Mouse (Mus musculus): ENCODE results near the gene Atp13a2. TPM values are rescaled to one million over a fixed set of nuclear protein-coding genes. Genes with fewer than 3 reads are reported as not detected.

The Atp13a2 gene
- polyA plus RNA-seq, 1 experiment from 2014 or later = 41.7 TPM

GRCm38 (mm10) chr4:141053138-141053537 lies 66.5 kb downstream of the Atp13a2 start:
- Histone ChIP-seq H3K4me1 (ENCODE audit: control insufficient read depth, insufficient read depth, low read length) (peaks cover 13% of the 10 kb centered on the region), H3K9ac (ENCODE audit: low read length) (peak overlapping the region; percentile 52; the same call in 1 of the 2 replicates), H3K9me3 (replicated peaks; ENCODE audit: control insufficient read depth, low read length) (no peaks in the 10 kb centered on the region), H3K4me2 (ENCODE audit: low read depth, low read length) (no peak overlapping the region), H3K27me3 (ENCODE audit: control insufficient read depth, insufficient read depth, low read length) (no peaks in the 10 kb centered on the region), H3K27ac (ENCODE audit: low read length) (no peak overlapping the region), H3K4me3 (replicated peaks; ENCODE audit: low read length) (no peak overlapping the region), H3K36me3 (ENCODE audit: control insufficient read depth, insufficient read depth, low read length) (no peaks in the 10 kb centered on the region)
- 64% methylated on average over 8 of the region's 8 CpGs for WGBS
- ATAC-seq (ENCODE audit: insufficient read depth, low FRiP score) = no peak

GRCm38 (mm10) chr4:141053568-141054161 lies 67.0 kb downstream of the Atp13a2 start:
- H3K4me3 ChIP-seq (replicated peaks; ENCODE audit: low read length) = no peak overlapping the region
- peaks cover 13% of the 10 kb centered on the region for H3K4me1 ChIP-seq (ENCODE audit: control insufficient read depth, insufficient read depth, low read length)
- no peaks in the 10 kb centered on the region for H3K27me3 ChIP-seq (ENCODE audit: control insufficient read depth, insufficient read depth, low read length)
- no peaks in the 10 kb centered on the region for H3K36me3 ChIP-seq (ENCODE audit: control insufficient read depth, insufficient read depth, low read length)
- H3K27ac ChIP-seq (ENCODE audit: low read length) = no peak overlapping the region; the same call in 1 of the 2 replicates
- 47% methylated on average over 17 of the region's 17 CpGs for WGBS
- ATAC-seq (ENCODE audit: insufficient read depth, low FRiP score) = no peak
- H3K9ac ChIP-seq (ENCODE audit: low read length) = peak overlapping the region; percentile 52
- H3K4me2 ChIP-seq (ENCODE audit: low read depth, low read length) = no peak overlapping the region
- no peaks in the 10 kb centered on the region for H3K9me3 ChIP-seq (replicated peaks; ENCODE audit: control insufficient read depth, low read length)

Other genes with a start within 250 kb of the Atp13a2 start
- gene Padi6, start 244.2 kb upstream of the Atp13a2 start, polyA plus RNA-seq (2015; fragmentation: Nextera tagmentation; extraction: Ambion mirVana) = 0.05 and 0.21 TPM in 2 replicates
- 2.0 and 2.4 TPM in 2 replicates for gene Padi4, start 212.6 kb upstream of the Atp13a2 start, polyA plus RNA-seq (2015; fragmentation: Nextera tagmentation; extraction: Ambion mirVana)
- 0.09 and 0.18 TPM in 2 replicates for gene Padi3, start 176.2 kb upstream of the Atp13a2 start, polyA plus RNA-seq (2015; fragmentation: Nextera tagmentation; extraction: Ambion mirVana)
- 0.31 and 0.91 TPM in 2 replicates for gene Padi1, start 141.1 kb upstream of the Atp13a2 start, polyA plus RNA-seq (2015; fragmentation: Nextera tagmentation; extraction: Ambion mirVana)
- gene Padi2, start 80.5 kb upstream of the Atp13a2 start, polyA plus RNA-seq (2015; fragmentation: Nextera tagmentation; extraction: Ambion mirVana) = 3.2 and 4.0 TPM in 2 replicates
- 399 and 401 TPM in 2 replicates for gene Sdhb, start 25.7 kb upstream of the Atp13a2 start, polyA plus RNA-seq (2015; fragmentation: Nextera tagmentation; extraction: Ambion mirVana)
- gene Mfap2, start 23.5 kb downstream of the Atp13a2 start, polyA plus RNA-seq (2015; fragmentation: Nextera tagmentation; extraction: Ambion mirVana) = 423 and 500 TPM in 2 replicates
- gene Crocc, start 73.7 kb downstream of the Atp13a2 start, polyA plus RNA-seq (2015; fragmentation: Nextera tagmentation; extraction: Ambion mirVana) = 2.8 and 3.0 TPM in 2 replicates
- gene Necap2, start 91.5 kb downstream of the Atp13a2 start, polyA plus RNA-seq (2015; fragmentation: Nextera tagmentation; extraction: Ambion mirVana) = 97.5 and 102 TPM in 2 replicates
- 0.08 TPM in 1 of 2 replicates, not detected in the other for gene Spata21, start 101.5 kb downstream of the Atp13a2 start, polyA plus RNA-seq (2015; fragmentation: Nextera tagmentation; extraction: Ambion mirVana)
- 51.6 and 53.0 TPM in 2 replicates for gene Szrd1, start 152.9 kb downstream of the Atp13a2 start, polyA plus RNA-seq (2015; fragmentation: Nextera tagmentation; extraction: Ambion mirVana)
- 18.3 and 22.0 TPM in 2 replicates for gene Fbxo42, start 161.0 kb downstream of the Atp13a2 start, polyA plus RNA-seq (2015; fragmentation: Nextera tagmentation; extraction: Ambion mirVana)
- 5.5 and 5.6 TPM in 2 replicates for gene Rsg1, start 227.1 kb downstream of the Atp13a2 start, polyA plus RNA-seq (2015; fragmentation: Nextera tagmentation; extraction: Ambion mirVana)